Mouse (Mus musculus) fibroblast of lung, adult 2 months (primary cell): Measurements from ENCODE around the gene Fancg.

Source experiments
- DNase-seq: peaks from one replicate; pipeline ENCODE4 v3.0.0-alpha.2; 2011; ENCODE audit warnings: low read depth

Gene Fancg

GRCm38 (mm10) chr4:43033481-43033880, 23.2 kb upstream of the Fancg start:
- no peak for DNase-seq

DNA sequence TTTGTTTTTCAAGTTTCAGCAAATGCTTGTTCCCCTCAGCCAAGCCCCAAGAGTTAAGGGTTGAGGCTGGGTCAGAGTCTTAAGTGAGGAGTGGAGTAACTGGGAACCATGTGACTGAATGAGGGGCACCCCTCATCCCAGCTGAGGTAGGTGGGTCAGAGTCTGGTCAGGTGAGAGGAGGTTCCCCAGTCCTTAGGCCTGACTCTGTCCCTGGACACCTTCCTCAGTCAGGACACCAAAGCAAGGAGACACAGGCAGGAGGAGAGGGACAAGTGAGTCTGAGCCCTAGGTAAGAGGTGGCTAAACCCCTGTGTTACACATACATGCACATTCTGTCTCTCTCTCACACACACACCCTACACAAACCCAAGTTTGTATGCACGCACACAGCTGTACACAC, 22.2 kb upstream of the Fancg start:
- DNase-seq, result no peak

DNA sequence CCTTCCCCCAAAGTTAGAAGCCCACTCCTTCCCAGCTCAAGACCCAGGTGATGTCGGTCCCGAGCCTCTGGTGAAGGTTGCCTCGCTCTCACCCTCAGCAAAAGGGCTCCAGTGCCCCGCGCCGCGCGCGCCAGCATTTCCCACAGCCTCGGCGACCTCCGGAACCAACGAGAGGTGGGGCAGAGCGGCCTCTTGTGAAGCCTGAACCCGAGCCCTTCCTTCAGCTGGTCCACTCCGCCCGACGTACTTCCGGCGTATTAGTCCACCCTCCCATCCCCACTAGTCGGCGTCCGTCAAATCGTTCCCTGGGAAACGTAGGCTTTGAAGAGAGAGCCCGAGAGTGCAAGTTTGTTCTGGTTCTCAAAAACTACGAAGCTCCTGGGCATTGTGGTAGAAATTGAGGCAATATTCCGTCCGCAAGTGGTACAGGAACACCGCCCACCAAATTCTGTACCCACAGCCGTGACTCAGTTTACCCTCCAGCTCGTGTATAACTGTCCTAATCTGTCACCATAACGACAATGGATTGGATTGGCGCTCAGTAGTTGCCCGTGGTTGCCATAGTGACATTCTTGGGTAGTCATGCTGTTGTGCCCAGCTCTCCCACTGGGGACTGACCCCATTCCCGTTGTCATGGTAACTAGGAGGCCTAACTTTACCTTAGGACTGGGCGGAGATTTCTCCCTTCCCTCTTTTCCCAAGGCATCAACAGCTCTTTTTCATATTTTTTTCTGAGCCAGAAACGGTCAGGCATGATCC, 21.1 kb upstream of the Fancg start, which contains the start of gene Stoml2:
Gene Stoml2 (minus strand): TSS at position 474 of the 759 bp plus-strand sequence.
- peak; percentile 85 for DNase-seq

- no peak for DNase-seq
Observed at GRCm38 (mm10) chr4:43030780-43031230, 20.5 kb upstream of the Fancg start.

- DNase-seq, result no peak
Observed at GRCm38 (mm10) chr4:43030352-43030751, 20.0 kb upstream of the Fancg start.

GRCm38 (mm10) chr4:43029749-43030148, 19.4 kb upstream of the Fancg start:
- DNase-seq, result no peak

GRCm38 (mm10) chr4:43029121-43029520, 18.8 kb upstream of the Fancg start:
- no peak for DNase-seq

DNA sequence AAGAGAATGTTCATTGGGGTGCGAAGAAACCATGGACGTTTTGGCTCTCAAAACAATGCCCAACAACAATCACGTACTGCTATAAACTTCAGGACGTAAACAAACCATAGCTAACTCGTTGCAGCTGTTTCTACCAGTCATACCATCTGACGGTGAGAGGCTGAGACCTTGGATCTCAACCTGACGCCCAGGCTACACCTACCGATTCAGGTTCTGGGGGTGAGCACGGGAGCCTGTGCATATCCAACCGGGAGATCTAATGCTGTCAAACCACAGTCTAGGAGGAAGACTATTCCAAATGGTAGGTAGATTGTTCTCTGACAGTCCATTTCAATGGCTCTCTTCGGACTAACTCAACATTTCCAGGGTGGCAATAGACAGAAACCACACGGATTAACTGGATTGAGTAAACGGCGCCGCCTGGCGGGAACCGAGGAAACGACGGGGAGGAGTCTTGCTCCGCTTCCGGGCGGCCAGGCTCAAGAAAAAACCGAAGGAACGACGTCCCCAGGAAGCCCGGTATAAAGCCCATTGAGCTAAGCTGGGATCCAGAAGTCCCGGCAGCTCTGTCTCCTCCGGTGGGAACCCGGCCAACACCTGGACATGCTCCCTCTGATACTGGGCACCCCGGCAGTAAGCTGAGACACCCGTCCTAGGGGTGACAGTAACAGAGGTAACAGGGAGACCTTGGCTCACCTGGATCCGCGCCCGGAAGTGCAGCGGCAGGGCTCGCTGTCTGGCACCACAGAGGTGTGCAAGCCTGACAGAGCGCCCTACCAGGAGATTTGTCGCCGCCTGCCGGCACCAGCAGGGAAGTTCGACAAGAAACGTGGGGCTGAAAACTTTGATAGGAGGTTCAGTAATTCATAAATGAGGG, 15.0 kb upstream of the Fancg start, which contains the start of gene Pigo:
Gene Pigo (minus strand): TSS at position 736 of the 877 bp plus-strand sequence.
- DNase-seq, result peak; percentile 88

DNA sequence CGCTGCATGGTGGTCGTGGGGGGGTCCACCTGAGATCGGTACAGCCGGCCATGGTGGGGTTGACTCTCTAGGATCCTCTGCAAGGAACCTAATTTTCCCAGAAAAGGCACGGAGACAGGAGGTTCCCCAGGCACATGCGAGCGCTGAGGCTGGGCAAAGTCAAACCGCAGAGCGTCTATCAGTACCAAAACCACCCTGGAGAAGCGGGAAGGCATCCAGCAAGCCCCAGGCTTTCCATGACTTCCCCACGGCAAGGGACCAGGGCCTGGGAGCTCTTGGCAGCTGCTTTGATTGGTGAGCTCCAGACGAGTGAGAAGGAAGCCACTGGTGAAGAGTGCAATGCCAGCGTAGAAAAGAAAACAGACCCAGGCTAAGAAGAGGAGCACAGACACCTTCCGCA, 14.4 kb upstream of the Fancg start:
- DNase-seq, result no peak

- DNase-seq, result no peak
Observed at GRCm38 (mm10) chr4:43021341-43021740, 11.0 kb upstream of the Fancg start.

DNA sequence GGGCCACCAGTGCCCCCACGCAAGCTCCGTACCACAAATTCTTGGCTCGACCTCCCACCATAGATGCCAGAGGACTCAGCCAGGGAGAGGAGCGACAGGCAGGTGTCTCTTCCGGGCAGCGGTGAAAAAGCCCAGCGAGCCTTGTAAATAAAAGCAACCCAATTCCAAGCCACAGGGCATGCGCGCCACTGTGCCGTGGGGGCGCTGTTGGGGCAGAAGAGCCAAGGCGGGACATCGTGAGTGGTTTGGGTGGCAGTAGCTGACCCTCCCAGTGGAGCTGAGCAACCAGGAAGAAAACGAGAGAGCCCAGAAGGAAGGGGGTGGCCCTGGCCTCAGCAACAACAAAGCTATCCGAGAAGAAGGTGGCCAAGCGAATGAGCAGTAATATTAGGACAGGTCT, 10.6 kb upstream of the Fancg start:
- DNase-seq, result no peak

DNA sequence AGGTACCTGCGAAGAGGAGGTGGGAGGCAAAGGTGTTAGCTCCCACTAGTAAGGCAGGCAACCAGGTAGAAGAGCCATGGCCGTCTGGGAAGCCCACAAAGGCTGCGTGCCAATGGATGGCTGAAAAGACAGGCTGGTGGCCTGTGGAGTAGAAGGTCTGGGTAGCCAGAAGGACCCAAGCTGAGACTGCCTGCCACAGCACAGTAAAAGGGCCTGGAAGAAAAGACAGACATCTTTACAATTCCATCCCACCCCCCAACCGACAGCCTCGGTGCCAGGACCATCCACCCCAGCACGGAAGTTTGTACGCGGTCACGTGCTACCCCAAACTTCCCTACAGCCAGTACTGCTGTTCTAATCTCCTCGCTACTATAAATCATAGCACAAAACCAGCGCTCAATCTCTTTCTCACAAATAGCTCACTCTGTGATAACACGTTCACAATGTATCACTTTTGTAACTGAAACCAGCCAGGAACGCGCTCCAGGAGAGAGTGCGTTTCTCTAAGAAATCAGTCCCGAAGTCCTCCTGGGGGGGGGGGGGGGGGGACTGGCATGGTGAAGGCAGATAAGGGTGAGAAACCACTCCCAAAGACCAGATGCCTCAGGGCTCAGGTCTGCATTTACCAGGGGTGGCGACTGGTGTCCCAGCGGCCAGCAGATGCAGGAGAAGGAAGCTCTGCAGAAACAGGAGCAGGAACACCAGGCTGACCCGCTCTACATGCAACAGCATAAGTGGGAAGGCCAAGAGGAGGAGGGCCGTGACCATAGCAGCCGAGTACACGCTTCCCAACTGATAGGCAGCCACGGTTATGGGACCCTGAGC, 9.5 kb upstream of the Fancg start:
- no peak for DNase-seq

GRCm38 (mm10) chr4:43019176-43019575, 8.9 kb upstream of the Fancg start:
- DNase-seq, result no peak

- DNase-seq, result peak; percentile 14
Observed at GRCm38 (mm10) chr4:43018156-43018555, 7.8 kb upstream of the Fancg start.

GRCm38 (mm10) chr4:43012091-43012490, 1.8 kb upstream of the Fancg start:
- no peak for DNase-seq

DNA sequence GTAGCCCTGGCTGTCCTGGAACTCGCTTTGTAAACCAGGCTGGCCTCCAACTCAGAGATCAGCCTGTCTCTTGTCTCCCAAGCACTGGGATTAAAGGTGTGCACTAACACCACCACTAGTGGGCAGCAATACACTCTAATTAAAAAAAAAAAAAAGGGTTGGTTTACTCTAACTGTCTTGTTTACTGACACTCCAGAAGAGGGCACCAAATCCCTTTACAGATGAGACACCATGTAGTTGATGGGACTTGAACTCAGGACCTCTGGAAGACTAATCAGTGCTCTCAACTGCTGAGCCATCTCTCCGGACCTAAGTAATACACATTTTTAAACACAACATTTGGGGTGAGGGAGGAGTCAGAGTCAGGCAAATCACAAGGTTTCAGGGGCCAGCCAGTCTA, 4.5 kb downstream of the Fancg start:
- peak; percentile 17 for DNase-seq

- DNase-seq, result no peak
Observed at GRCm38 (mm10) chr4:43004951-43005350, 5.4 kb downstream of the Fancg start.

GRCm38 (mm10) chr4:43002756-43003439, 7.4 kb downstream of the Fancg start:
- DNase-seq, result no peak

GRCm38 (mm10) chr4:43001272-43001671, 9.0 kb downstream of the Fancg start:
- no peak for DNase-seq

- DNase-seq, result peak; percentile 98
Observed at GRCm38 (mm10) chr4:43000141-43000986, 9.9 kb downstream of the Fancg start, which contains the start of gene Vcp. Vcp (minus strand) TSS chr4:43000507.
